Mouse (Mus musculus): ENCODE measurements around the gene Ptch1.

DNA sequence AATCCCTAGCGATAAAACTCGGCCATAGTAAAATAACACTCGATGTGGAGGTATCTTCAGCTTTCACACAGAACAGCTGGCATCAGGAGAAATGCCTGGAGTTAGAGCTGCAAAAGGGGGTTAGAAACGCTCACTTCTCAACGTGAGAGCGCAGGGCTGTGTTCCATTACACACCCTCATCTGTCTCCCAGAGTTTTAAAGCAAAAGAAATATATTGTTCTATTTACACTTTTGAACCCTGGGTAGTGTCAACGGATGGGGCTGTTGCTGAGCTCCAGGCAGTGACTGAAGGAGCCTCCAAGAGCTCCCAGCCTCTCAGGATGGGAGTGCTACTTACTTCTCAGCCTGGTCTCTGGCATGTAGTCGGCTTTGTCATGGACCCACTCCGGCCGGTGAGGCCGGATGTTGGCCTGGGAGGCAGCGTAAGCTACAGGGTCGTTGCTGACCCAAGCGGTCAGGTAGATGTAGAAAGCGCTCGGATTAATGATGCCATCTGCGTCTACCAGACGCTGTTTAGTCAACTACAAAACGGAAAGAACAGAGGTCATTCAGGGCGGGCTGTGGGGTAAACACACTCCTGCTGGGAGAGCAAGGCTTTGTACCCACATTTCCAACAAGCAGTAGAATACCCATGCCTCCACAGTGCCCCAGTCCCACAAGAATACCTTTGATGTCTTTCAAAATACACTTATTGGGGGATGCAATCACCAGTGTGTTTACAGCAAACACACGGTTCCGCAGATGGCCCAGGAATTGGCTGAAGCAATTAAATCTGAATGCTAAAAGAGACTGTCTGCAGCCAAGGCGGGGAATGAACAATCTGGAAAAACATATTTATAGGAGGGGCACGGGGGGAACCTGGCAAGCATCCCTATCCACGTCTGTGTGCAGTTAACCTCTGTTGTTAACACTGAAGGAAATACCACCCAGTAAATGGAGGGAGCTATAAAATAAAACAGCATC lies 48.5 kb downstream of the Ptch1 start:
- TF ChIP-seq CTCF (IDR thresholded peaks at IDR 0.05; ENCODE audit: low read depth) (no peak), EP300 (IDR thresholded peaks at IDR 0.05; ENCODE audit: low read depth) (no peak)

Measured in liver, postnatal 0 days (tissue).